Comparison of ENCODE assay signal across 19 mouse cellular contexts in the genomic region with DNA sequence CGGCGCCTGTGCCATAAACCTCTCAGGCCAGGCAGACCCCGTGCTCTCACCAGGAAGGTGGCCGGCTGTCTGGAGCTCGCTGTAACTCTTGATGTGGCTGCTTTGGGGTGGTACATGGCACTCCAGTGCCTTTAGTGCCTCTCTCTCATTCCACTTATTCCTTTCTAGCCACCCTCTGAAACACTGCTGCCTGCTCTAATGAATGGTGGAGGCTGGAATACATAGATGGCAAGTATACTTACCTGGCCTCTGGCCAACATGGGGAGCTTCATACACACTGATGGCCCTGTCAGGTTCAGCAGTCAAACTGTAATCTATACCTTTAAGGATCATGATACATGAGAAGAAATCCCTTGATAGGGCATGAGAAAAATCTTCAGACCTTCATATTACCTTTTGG.
DNase-seq lines count a peak whose midpoint lies in the region; ATAC-seq lines count a peak whose summit lies in the region.
"Had no signal": no experiment of that assay in that cellular context is flagged by ENCODE, and none has a peak within 500 bp of the region (broad histone marks: within the 10 kb centered on the region; RNA-seq: fewer than 3 reads in every experiment).

No protein-coding gene starts in this region.

- no peak for ATAC-seq in heart, embryonic 13.5 days (ENCODE audit: extremely low read depth, insufficient number of reproducible peaks, low FRiP score, low TSS enrichment)
- peak; percentile 23; the same call in 1 of the 2 replicates for ATAC-seq in kidney, embryonic 16.5 days (ENCODE audit: low FRiP score, low TSS enrichment)
- ATAC-seq in midbrain, embryonic 16.5 days, result 0 out of 2 replicates have a peak, but pooled peaks have one; percentile 51
- ATAC-seq in midbrain, embryonic 11.5 days (ENCODE audit: low FRiP score), result no peak
- peak; percentile 47; the same call in 1 of the 2 replicates for ATAC-seq in neural tube, embryonic 15.5 days (ENCODE audit: low FRiP score)
- ATAC-seq: CD4-positive, CD25-positive, alpha-beta regulatory T cell, adult 4 months had no signal

- no peak for DNase-seq in heart, postnatal 10 days
- no peak for DNase-seq in kidney, adult 11 months
- no peak for DNase-seq in midbrain, embryonic 11.5 days (ENCODE audit: low spot score, missing footprints)
- no peak for DNase-seq in left cerebral cortex, postnatal 25 days (ENCODE audit: low spot score in 2 of 2)
- DNase-seq: gastrocnemius, postnatal 36 days; kidney, adult 9 months; layer of hippocampus, postnatal 36 days; liver, embryonic 13.5 days; lung, postnatal 14 days; thymus, adult 18-20 months had no signal

- no peaks in the 10 kb centered on the region for H3K36me3 ChIP-seq in heart, embryonic 13.5 days
- H3K36me3 ChIP-seq in kidney, embryonic 16.5 days (ENCODE audit: insufficient read depth, low read length), result no peaks in the 10 kb centered on the region
- no peaks in the 10 kb centered on the region for H3K36me3 ChIP-seq in midbrain, embryonic 16.5 days (ENCODE audit: control insufficient read depth, insufficient read depth, low read length)
- no peaks in the 10 kb centered on the region for H3K36me3 ChIP-seq in midbrain, embryonic 11.5 days (ENCODE audit: control insufficient read depth, insufficient read depth, low read length)
- H3K36me3 ChIP-seq in neural tube, embryonic 15.5 days, result no peaks in the 10 kb centered on the region
- H3K36me3 ChIP-seq: embryonic facial prominence, embryonic 10.5 days; liver, embryonic 13.5 days had no signal

- H3K4me1 ChIP-seq in heart, embryonic 13.5 days, result no peaks in the 10 kb centered on the region
- no peaks in the 10 kb centered on the region for H3K4me1 ChIP-seq in kidney, embryonic 16.5 days (ENCODE audit: insufficient read depth, low read length)
- H3K4me1 ChIP-seq in midbrain, embryonic 16.5 days (ENCODE audit: control insufficient read depth, insufficient read depth, low read length), result peaks cover 5% of the 10 kb centered on the region; the same call in 1 of the 2 replicates
- no peaks in the 10 kb centered on the region for H3K4me1 ChIP-seq in midbrain, embryonic 11.5 days (ENCODE audit: control insufficient read depth, insufficient read depth, low read length)
- peaks cover 7% of the 10 kb centered on the region; the same call in 1 of the 2 replicates for H3K4me1 ChIP-seq in neural tube, embryonic 15.5 days
- H3K4me1 ChIP-seq: embryonic facial prominence, embryonic 10.5 days; liver, embryonic 13.5 days had no signal

- H3K9me3 ChIP-seq in heart, embryonic 13.5 days, result no peaks in the 10 kb centered on the region
- H3K9me3 ChIP-seq in kidney, embryonic 16.5 days (ENCODE audit: low read length), result no peaks in the 10 kb centered on the region
- no peaks in the 10 kb centered on the region for H3K9me3 ChIP-seq in midbrain, embryonic 16.5 days (replicated peaks; ENCODE audit: control insufficient read depth, low read length, poor library complexity, severe bottlenecking)
- no peaks in the 10 kb centered on the region for H3K9me3 ChIP-seq in midbrain, embryonic 11.5 days (ENCODE audit: control insufficient read depth, low read length)
- no peaks in the 10 kb centered on the region for H3K9me3 ChIP-seq in neural tube, embryonic 15.5 days (replicated peaks)
- H3K9me3 ChIP-seq: embryonic facial prominence, embryonic 10.5 days; liver, embryonic 13.5 days; megakaryocyte, embryonic 14.5 days had no signal

- no peak overlapping the region for H3K9ac ChIP-seq in heart, embryonic 13.5 days
- H3K9ac ChIP-seq in kidney, embryonic 16.5 days (replicated peaks; ENCODE audit: low read length), result no peak overlapping the region
- H3K9ac ChIP-seq in midbrain, embryonic 16.5 days (ENCODE audit: low read depth, low read length), result no peak overlapping the region
- H3K9ac ChIP-seq in midbrain, embryonic 11.5 days (ENCODE audit: low read length), result no peak overlapping the region
- H3K9ac ChIP-seq in neural tube, embryonic 15.5 days (replicated peaks), result no peak overlapping the region
- H3K9ac ChIP-seq: liver, embryonic 13.5 days had no signal

- no peak overlapping the region for H3K27ac ChIP-seq in heart, embryonic 13.5 days (replicated peaks)
- no peak overlapping the region for H3K27ac ChIP-seq in kidney, embryonic 16.5 days (ENCODE audit: low read length)
- H3K27ac ChIP-seq in midbrain, embryonic 16.5 days (ENCODE audit: low read length), result no peak overlapping the region
- H3K27ac ChIP-seq in midbrain, embryonic 11.5 days (ENCODE audit: low read depth, low read length), result no peak overlapping the region
- H3K27ac ChIP-seq in neural tube, embryonic 15.5 days (replicated peaks), result no peak overlapping the region
- H3K27ac ChIP-seq: embryonic facial prominence, embryonic 10.5 days; liver, embryonic 13.5 days had no signal

- intact Hi-C loops in heart, postnatal 10 days (cut with DNase I), result no loop called here
- intact Hi-C loops in left cerebral cortex, postnatal 25 days (cut with DNase I), result no loop called here

- no peaks in the 10 kb centered on the region for H3K27me3 ChIP-seq in heart, embryonic 13.5 days (replicated peaks)
- H3K27me3 ChIP-seq in kidney, embryonic 16.5 days (ENCODE audit: insufficient read depth, low read length), result no peaks in the 10 kb centered on the region
- H3K27me3 ChIP-seq in midbrain, embryonic 16.5 days (ENCODE audit: control insufficient read depth, insufficient read depth, low read depth, low read length), result no peaks in the 10 kb centered on the region
- H3K27me3 ChIP-seq in midbrain, embryonic 11.5 days (ENCODE audit: control insufficient read depth, insufficient read depth, low read length), result no peaks in the 10 kb centered on the region
- H3K27me3 ChIP-seq in neural tube, embryonic 15.5 days (replicated peaks), result no peaks in the 10 kb centered on the region
- H3K27me3 ChIP-seq: liver, embryonic 13.5 days; megakaryocyte, embryonic 14.5 days had no signal

- H3K4me2 ChIP-seq in heart, embryonic 13.5 days, result 0 out of 2 replicates have a peak overlapping the region, but pooled peaks have one; percentile 18
- H3K4me2 ChIP-seq in kidney, embryonic 16.5 days (replicated peaks; ENCODE audit: low read depth, low read length), result no peak overlapping the region
- no peak overlapping the region for H3K4me2 ChIP-seq in midbrain, embryonic 16.5 days (ENCODE audit: low read length)
- no peak overlapping the region for H3K4me2 ChIP-seq in midbrain, embryonic 11.5 days
- no peak overlapping the region for H3K4me2 ChIP-seq in neural tube, embryonic 15.5 days
- H3K4me2 ChIP-seq: heart, embryonic 11.5 days; liver, embryonic 13.5 days had no signal

- 72% methylated on average over 5 of the region's 5 CpGs for WGBS in heart, embryonic 13.5 days
- 63% methylated on average over 4 of the region's 5 CpGs for WGBS in kidney, embryonic 16.5 days
- WGBS in midbrain, embryonic 16.5 days, result 90% methylated on average over 3 of the region's 5 CpGs
- 96% methylated on average over 3 of the region's 5 CpGs for WGBS in midbrain, embryonic 11.5 days
- WGBS in neural tube, embryonic 15.5 days, result 52% methylated on average over 5 of the region's 5 CpGs

- no peak overlapping the region for H3K4me3 ChIP-seq in heart, embryonic 13.5 days
- no peak overlapping the region for H3K4me3 ChIP-seq in kidney, embryonic 16.5 days (ENCODE audit: low read length)
- no peak overlapping the region for H3K4me3 ChIP-seq in midbrain, embryonic 16.5 days (ENCODE audit: low read depth, low read length)
- no peak overlapping the region for H3K4me3 ChIP-seq in midbrain, embryonic 11.5 days (ENCODE audit: low read depth, low read length)
- H3K4me3 ChIP-seq in neural tube, embryonic 15.5 days (replicated peaks), result no peak overlapping the region
- H3K4me3 ChIP-seq: embryonic facial prominence, embryonic 10.5 days; liver, embryonic 13.5 days; megakaryocyte, embryonic 14.5 days; myocyte had no signal

Comparison
In these comparisons a context has a peak if more than half of its experiments do, and no peak if none do; other contexts are left out.
1. ATAC-seq: peak in kidney, embryonic 16.5 days (single experiment), midbrain, embryonic 16.5 days (single experiment) and neural tube, embryonic 15.5 days (single experiment); none in heart, embryonic 13.5 days (single experiment) and midbrain, embryonic 11.5 days (single experiment).